Mouse (Mus musculus) thymus, postnatal 36 days (tissue): ENCODE results near the gene 4921511M17Rik.
A peak's percentile ranks its signal among the peaks of the same experiment; 100 is the strongest.
"Not testable (repeated sequence)": the region's sequence is repeated elsewhere in the genome, so short reads cannot be mapped to it uniquely, and the experiment has no call there.

Experiments
- DNase-seq, 2 experiments: peaks; one replicate each; pipeline ENCODE4 v3.0.0; 2022; ENCODE audit warnings: mixed read lengths in 2 of 2

Gene 4921511M17Rik

GRCm38 (mm10) chrX:154033727-154034126, at the start of gene 4921511M17Rik:
Gene 4921511M17Rik (minus strand): TSS chrX:154033827.
- DNase-seq, result not testable (repeated sequence)

GRCm38 (mm10) chrX:154054939-154055338, 21.3 kb upstream of the 4921511M17Rik start, which contains the start of gene Gm10057:
Gene Gm10057 (minus strand): TSS chrX:154055039.
- DNase-seq, result not testable (repeated sequence)

GRCm38 (mm10) chrX:154012540-154012939, 21.1 kb downstream of the 4921511M17Rik start, which contains the start of gene Samt1:
Gene Samt1 (minus strand): TSS chrX:154012640.
- DNase-seq, result not testable (repeated sequence)

GRCm38 (mm10) chrX:153976914-153977313, 56.7 kb downstream of the 4921511M17Rik start:
- not testable (repeated sequence) for DNase-seq

GRCm38 (mm10) chrX:153976467-153976866, 57.2 kb downstream of the 4921511M17Rik start:
- DNase-seq, result not testable (repeated sequence)

DNA sequence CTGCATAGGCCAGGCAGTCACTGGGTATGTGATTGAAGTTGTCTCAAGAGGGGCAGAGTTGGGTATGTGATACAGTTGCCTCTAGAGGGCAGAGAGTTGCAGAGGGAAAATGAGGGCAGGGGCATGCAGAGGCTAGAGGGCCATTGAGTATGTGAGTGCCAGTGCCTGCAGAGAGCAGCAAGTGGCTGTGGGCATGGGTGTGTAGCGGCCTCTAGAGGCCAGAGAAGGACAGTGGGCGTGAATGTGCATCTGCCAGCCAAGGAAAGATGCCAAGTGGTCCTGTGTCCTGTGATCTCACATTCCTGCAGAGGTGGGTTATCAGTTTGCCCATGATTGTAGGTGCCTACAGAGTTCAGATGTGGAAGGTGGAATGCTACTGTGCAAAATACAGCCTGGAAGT, 59.2 kb downstream of the 4921511M17Rik start:
- peak; percentile 9 to 24 for DNase-seq
